Mouse (Mus musculus): Measurements from ENCODE around the gene Fam84a.

GRCm38 (mm10) chr12:14150936-14151631 lies 770 bp downstream of the Fam84a start:
- TF ChIP-seq POLR2A (IDR thresholded peaks at IDR 0.05; ENCODE audit: insufficient read length, low read depth) (no peak), USF1 (IDR thresholded peaks at IDR 0.05; ENCODE audit: low read depth) (no peak), POLR2AphosphoS2 (IDR thresholded peaks at IDR 0.05; ENCODE audit: insufficient read length, low read depth) (no peak), MYOD1 (IDR thresholded peaks at IDR 0.05; ENCODE audit: control insufficient read depth in 1 of 3, insufficient read length in 2 of 3, low read depth in 2 of 3) (peak in 1 of 3 experiments; percentile 31)
